Mouse (Mus musculus) neural tube, embryonic 13.5 days (tissue): Measurements from ENCODE around the gene Il31ra. TPM values are rescaled to one million over a fixed set of nuclear protein-coding genes. Genes with fewer than 3 reads are reported as not detected.

Experiments used
- ATAC-seq: fragments of 200-750 bp; cut with Nextera tagmentation; 2 replicates; pipeline ENCODE4 v1.8.0; 2017; ENCODE audit warnings: low read depth, mild to moderate bottlenecking, moderate TSS enrichment, moderate library complexity
- H3K27ac ChIP-seq: fragments of 300-500 bp; sonication (generic); replicated peaks from 2 replicates; pipeline ENCODE4 v1.5.1; 2015; ENCODE audit warnings: moderate library complexity, mild to moderate bottlenecking, inconsistent platforms
- H3K27me3 ChIP-seq: fragments of 300-500 bp; sonication (generic); 2 replicates; pipeline ENCODE4 v1.6.1; 2015; ENCODE audit warnings: mild to moderate bottlenecking, inconsistent platforms
- H3K36me3 ChIP-seq: fragments of 300-500 bp; sonication (generic); 2 replicates; pipeline ENCODE4 v1.6.1; 2015; ENCODE audit warnings: mild to moderate bottlenecking, inconsistent platforms
- H3K4me1 ChIP-seq: fragments of 300-500 bp; sonication (generic); replicated peaks from 2 replicates; pipeline ENCODE4 v1.6.1; 2015; ENCODE audit warnings: inconsistent platforms
- H3K4me2 ChIP-seq: fragments of 300-500 bp; sonication (generic); 2 replicates; pipeline ENCODE4 v1.6.1; 2015; ENCODE audit warnings: inconsistent platforms, mild to moderate bottlenecking, moderate library complexity
- H3K4me3 ChIP-seq: fragments of 300-500 bp; sonication (generic); 2 replicates; pipeline ENCODE4 v1.5.1; 2015; ENCODE audit warnings: mild to moderate bottlenecking, inconsistent platforms
- H3K9ac ChIP-seq: fragments of 300-500 bp; sonication (generic); 2 replicates; pipeline ENCODE4 v1.6.1; 2015; ENCODE audit warnings: moderate library complexity, mild to moderate bottlenecking, inconsistent platforms
- H3K9me3 ChIP-seq: fragments of 300-500 bp; sonication (generic); 2 replicates; pipeline ENCODE4 v1.6.1; 2016; ENCODE audit warnings: inconsistent platforms
- WGBS: fragments of 180-500 bp; shearing (Covaris S2); methylation state at CpG from one replicate; pipeline ENCODE4 v1.1.7; 2015; 5-methylcytosine and 5-hydroxymethylcytosine counted together
- polyA plus RNA-seq: library from polyadenylated mRNA; unstranded; fragments of >200 nt; fragmentation: Nextera tagmentation; extraction: Ambion mirVana; gene quantifications from 2 replicates; pipeline ENCODE4 v1.2.1, GENCODE M21; 2015

The Il31ra gene
- polyA plus RNA-seq, 1 experiment from 2014 or later = 0.13 TPM

DNA sequence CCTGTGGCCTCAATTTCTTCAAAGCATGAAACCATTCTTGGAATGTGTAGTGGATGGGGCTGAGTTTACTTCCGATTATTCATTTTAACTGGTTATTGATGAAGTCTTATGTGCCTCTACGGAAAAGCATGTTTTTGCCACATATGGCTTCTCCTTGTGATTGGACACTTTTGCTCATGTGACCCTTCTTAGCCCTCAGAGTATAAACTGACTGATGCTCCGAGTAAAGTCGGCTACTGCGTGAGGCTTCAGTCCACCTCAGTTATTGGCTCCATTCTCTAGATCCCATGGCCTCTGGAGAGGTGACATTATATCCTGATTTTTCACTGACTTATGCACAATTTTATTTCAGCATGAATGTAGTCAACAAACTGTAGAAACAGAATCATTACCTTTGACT is 40.9 kb downstream of the Il31ra start:
- H3K9me3 ChIP-seq = no peaks in the 10 kb centered on the region
- no peak overlapping the region for H3K4me2 ChIP-seq
- H3K36me3 ChIP-seq = no peaks in the 10 kb centered on the region
- 93% methylated on average over 5 of the region's 5 CpGs for WGBS
- ATAC-seq = no peak
- no peak overlapping the region for H3K4me3 ChIP-seq
- no peak overlapping the region for H3K9ac ChIP-seq
- no peak overlapping the region for H3K27ac ChIP-seq
- H3K4me1 ChIP-seq = no peaks in the 10 kb centered on the region
- no peaks in the 10 kb centered on the region for H3K27me3 ChIP-seq

DNA sequence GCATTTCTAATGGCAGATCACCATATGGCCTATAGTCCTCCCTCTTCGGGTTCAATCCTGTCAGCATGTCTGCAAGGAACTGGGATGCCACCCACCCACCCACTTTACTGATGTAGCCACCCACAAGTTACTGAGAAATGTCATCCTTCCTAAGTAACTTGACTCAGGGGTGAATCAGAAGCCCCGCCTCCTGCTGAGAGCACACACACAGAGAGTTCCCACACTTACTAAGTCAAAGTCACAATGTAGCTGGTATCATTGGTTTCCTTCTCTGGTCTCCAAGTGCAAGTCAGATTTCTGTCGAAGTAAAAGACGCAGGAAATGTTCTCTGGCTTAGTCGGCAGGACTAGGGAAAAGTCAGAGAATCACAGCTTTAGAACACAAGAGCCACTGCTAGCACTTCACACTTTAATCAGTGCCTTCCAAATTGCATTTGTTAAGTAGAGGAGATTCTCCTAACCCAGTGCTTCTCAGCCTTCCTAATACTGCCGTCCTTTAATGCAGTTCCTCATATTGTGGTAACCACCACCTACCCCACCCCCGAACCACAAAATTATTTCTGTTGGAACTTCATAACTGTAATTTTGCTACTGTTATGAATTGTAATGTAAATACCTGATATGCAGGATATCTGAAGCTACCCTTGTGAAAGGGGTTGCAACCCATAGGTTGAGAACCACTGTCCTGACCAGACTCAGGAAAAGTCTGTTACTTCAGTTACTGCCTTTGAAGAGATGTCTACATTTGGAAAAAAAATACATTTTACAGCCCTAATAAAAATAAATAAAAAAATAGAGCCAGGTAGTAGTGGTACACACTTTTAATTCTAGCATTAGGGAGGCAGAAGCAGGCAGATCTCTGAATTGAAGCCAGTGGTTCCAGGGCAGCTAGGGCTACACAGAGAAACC is 42.3 kb downstream of the Il31ra start:
- H3K9me3 ChIP-seq = no peaks in the 10 kb centered on the region
- no peak overlapping the region for H3K27ac ChIP-seq
- no peaks in the 10 kb centered on the region for H3K36me3 ChIP-seq
- WGBS = 86% methylated on average over 7 of the region's 7 CpGs
- no peak for ATAC-seq
- H3K27me3 ChIP-seq = no peaks in the 10 kb centered on the region
- no peak overlapping the region for H3K9ac ChIP-seq
- no peak overlapping the region for H3K4me2 ChIP-seq
- no peaks in the 10 kb centered on the region for H3K4me1 ChIP-seq
- H3K4me3 ChIP-seq = no peak overlapping the region

DNA sequence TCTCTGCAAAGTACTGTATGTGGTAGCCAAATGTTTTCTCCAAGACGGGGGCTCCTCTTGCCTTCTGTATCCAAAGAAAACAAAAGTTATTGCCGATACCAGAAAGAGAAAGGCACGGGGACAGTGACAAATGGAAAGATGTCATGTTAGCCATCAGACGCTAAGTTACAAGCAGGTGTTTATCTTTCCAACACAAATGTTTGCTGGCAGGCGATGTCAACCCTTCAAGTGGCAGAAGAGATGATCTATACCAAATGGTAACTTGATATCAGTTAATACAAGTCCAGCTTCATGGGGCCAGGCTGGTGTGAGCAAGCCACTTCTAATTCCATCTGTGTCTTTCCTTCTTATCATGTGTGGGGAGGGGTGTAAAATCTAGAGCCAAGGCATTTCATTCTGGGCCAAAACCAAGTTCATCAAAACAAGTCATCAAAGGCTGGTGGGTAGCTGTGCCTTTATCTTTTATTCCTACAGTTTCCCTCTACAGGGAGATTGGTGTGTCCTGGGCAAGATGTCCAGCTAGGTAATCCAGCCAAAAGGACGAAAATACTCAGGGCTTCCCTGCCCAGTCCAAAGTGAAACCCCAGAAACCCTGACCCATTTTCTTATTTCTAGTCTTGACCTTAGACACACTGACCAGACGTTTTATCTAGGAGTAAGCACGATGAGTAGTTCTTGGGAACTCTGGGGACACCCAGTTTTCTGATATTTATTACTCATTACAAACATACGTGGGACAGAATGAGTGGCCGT is 52.8 kb downstream of the Il31ra start:
- H3K4me3 ChIP-seq = no peak overlapping the region
- H3K27me3 ChIP-seq = no peaks in the 10 kb centered on the region
- H3K4me1 ChIP-seq = no peaks in the 10 kb centered on the region
- no peak overlapping the region for H3K27ac ChIP-seq
- no peak overlapping the region for H3K9ac ChIP-seq
- H3K9me3 ChIP-seq = no peaks in the 10 kb centered on the region
- H3K4me2 ChIP-seq = no peak overlapping the region
- no peaks in the 10 kb centered on the region for H3K36me3 ChIP-seq
- ATAC-seq = no peak
- WGBS = 83% methylated on average over 10 of the region's 10 CpGs

DNA sequence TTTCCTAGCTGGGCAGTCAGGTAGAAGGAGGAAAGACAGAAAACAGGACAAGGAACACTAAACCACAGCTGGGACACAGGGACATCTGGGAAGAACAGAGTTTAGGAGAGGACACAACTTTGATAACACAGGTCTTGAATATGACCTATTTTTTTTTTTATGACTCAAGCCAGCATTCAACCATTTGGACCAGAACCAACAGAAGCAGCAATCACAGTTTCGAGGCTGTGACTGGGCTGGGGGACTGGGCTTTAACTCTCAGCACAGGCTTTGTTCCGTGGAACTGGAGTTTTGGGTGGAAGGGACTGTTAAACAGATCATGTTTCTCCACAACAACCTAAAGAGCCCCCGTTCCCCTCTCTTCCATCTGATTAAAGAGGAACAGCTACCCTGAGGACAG is 53.5 kb downstream of the Il31ra start:
- Histone ChIP-seq H3K27ac (no peak overlapping the region), H3K9me3 (no peaks in the 10 kb centered on the region), H3K4me2 (no peak overlapping the region), H3K36me3 (no peaks in the 10 kb centered on the region), H3K27me3 (no peaks in the 10 kb centered on the region), H3K4me3 (no peak overlapping the region), H3K9ac (no peak overlapping the region), H3K4me1 (no peaks in the 10 kb centered on the region)
- WGBS = 76% methylated on average over 3 of the region's 3 CpGs
- ATAC-seq = no peak

DNA sequence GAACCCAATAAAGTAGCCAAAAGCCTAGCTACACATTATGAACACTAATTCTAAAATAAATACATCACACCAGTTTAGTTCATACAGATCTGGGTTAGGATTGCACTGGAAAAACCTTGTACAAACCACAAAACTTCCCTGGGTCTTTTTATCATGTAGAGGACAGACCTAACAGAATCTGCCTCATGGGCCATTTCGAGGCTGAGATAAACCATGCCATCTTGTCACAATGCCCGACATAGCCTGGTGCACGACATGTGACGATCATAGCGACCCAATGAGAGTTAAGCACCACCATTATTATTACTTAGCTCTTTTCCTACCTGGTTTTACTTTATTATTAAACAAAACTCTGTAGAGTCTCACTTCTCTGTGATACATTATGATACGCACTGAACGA is 57.1 kb downstream of the Il31ra start:
- Histone ChIP-seq H3K27ac (no peak overlapping the region), H3K36me3 (no peaks in the 10 kb centered on the region), H3K27me3 (no peaks in the 10 kb centered on the region), H3K4me3 (no peak overlapping the region), H3K4me1 (peaks cover 5% of the 10 kb centered on the region; the same call in 1 of the 2 replicates), H3K4me2 (no peak overlapping the region), H3K9me3 (no peaks in the 10 kb centered on the region), H3K9ac (no peak overlapping the region)
- WGBS = 92% methylated on average over 7 of the region's 7 CpGs
- ATAC-seq = no peak

DNA sequence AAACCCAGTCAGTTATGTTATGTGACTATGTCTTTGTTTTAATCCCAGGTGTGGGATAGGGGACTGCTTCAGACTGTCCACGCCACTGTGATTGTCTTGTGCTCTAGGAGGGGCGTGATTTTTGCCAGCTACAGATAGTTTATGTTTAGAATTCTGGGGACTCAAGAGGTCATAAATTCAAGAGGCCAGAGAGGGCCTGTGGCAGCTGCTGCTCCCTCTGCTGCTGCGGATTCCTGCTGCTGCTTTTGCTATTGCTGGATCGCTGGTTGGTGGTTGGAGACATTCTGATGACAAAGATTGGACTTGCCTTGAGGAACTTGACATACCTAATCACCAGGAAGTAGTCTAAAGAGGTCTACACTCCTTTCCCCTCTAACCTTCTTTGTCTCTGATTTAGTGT is 57.5 kb downstream of the Il31ra start:
- 59% methylated on average over 4 of the region's 4 CpGs for WGBS
- Histone ChIP-seq H3K36me3 (no peaks in the 10 kb centered on the region), H3K4me2 (no peak overlapping the region), H3K27me3 (no peaks in the 10 kb centered on the region), H3K9me3 (no peaks in the 10 kb centered on the region), H3K9ac (no peak overlapping the region), H3K4me1 (peaks cover 5% of the 10 kb centered on the region; the same call in 1 of the 2 replicates), H3K4me3 (no peak overlapping the region), H3K27ac (no peak overlapping the region)
- ATAC-seq = no peak

DNA sequence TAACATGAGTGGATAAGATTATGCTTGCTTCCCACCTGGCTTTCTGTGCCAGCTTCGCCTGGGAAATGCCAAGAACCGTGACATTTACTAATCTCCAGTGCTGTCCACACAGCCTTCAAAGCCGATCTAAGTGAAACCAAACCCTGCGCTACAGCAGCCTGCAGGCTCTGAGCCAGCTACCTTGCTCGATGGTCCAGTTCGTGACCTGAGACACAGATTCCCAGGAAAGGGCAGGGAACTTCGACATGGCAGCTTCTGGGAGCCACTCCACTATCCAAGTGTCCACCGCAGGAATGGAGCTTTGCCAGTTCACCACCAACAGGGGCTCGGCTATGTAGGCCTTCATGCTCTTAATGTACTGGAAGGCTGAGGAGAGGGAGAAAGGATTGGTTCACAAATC is 60.6 kb downstream of the Il31ra start:
- Histone ChIP-seq H3K4me1 (peaks cover 5% of the 10 kb centered on the region; the same call in 1 of the 2 replicates), H3K9ac (no peak overlapping the region), H3K4me3 (no peak overlapping the region), H3K4me2 (no peak overlapping the region), H3K9me3 (no peaks in the 10 kb centered on the region), H3K27ac (no peak overlapping the region), H3K27me3 (no peaks in the 10 kb centered on the region), H3K36me3 (no peaks in the 10 kb centered on the region)
- no peak for ATAC-seq
- WGBS = 82% methylated on average over 9 of the region's 9 CpGs

DNA sequence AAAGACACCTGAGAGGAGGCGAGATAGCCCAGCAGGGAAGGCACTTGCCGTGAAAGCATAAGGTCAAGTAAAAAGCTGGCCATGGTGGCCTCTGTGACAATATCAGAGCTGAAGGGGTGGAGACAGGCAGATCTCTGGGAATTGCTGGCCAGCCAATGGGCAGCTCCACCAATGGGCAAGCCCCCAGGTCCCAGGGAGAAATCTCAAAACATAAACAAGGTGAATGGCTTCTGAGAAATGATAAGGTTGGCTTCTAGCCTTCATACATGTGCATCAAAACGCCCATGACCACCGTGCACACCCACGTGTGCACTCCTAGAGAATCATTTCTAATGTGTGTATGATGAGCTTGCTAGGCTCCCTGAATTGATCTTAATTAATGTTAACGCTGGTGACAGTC is 61.9 kb downstream of the Il31ra start:
- no peak for ATAC-seq
- no peaks in the 10 kb centered on the region for H3K36me3 ChIP-seq
- WGBS = 89% methylated on average over 6 of the region's 6 CpGs
- no peak overlapping the region for H3K27ac ChIP-seq
- no peak overlapping the region for H3K4me2 ChIP-seq
- H3K27me3 ChIP-seq = no peaks in the 10 kb centered on the region
- no peak overlapping the region for H3K9ac ChIP-seq
- peaks cover 5% of the 10 kb centered on the region; the same call in 1 of the 2 replicates for H3K4me1 ChIP-seq
- no peaks in the 10 kb centered on the region for H3K9me3 ChIP-seq
- no peak overlapping the region for H3K4me3 ChIP-seq

DNA sequence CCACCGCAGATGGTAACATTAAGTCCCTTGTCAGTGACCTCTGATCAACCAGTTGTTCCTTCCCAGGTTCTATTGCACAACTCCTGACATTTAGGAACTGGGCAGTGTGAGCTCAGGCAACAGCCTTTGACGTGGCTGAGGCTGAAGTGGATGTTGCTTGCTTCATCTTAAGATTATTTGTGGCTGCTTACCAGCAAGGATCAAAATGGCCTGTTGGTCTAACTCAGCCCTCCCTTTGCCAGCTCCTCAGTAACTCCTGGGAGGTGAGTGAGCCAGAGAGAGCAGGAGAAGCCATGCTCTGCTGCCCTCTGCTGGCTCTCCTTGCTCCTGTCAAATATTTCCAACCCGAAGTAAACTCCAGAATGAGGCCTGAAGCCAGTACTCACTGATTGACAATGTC is 64.3 kb downstream of the Il31ra start:
- Histone ChIP-seq H3K36me3 (no peaks in the 10 kb centered on the region), H3K9me3 (no peaks in the 10 kb centered on the region), H3K4me1 (peaks cover 5% of the 10 kb centered on the region; the same call in 1 of the 2 replicates), H3K9ac (no peak overlapping the region), H3K27me3 (no peaks in the 10 kb centered on the region), H3K27ac (no peak overlapping the region), H3K4me2 (no peak overlapping the region), H3K4me3 (no peak overlapping the region)
- 33% methylated on average over 3 of the region's 3 CpGs for WGBS
- no peak; the same call in 1 of the 2 replicates for ATAC-seq

DNA sequence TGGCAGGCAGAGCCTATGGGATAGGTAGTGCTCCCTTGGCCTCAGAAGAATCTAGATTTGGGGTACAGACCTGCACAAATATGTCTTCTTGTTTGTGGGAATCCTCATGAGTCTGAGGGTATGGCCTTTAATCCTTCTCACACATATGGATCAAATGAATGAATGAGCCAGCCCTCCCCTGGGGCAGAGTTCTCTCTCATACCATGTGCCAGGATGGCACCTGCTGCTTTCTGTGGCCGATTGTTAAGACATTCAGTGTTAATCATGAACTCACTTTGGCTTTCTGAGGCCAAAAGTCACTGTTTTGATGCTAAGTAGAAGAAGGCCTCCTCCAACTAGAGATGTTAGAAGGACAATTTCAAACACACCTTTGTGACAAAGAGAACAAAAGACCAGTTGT is 67.0 kb downstream of the Il31ra start:
- Histone ChIP-seq H3K9ac (no peak overlapping the region), H3K4me3 (no peak overlapping the region), H3K4me2 (no peak overlapping the region), H3K4me1 (no peaks in the 10 kb centered on the region), H3K27me3 (no peaks in the 10 kb centered on the region), H3K27ac (no peak overlapping the region), H3K9me3 (no peaks in the 10 kb centered on the region), H3K36me3 (no peaks in the 10 kb centered on the region)
- no peak for ATAC-seq
- 32% methylated on average over 1 of the region's 1 CpGs for WGBS

DNA sequence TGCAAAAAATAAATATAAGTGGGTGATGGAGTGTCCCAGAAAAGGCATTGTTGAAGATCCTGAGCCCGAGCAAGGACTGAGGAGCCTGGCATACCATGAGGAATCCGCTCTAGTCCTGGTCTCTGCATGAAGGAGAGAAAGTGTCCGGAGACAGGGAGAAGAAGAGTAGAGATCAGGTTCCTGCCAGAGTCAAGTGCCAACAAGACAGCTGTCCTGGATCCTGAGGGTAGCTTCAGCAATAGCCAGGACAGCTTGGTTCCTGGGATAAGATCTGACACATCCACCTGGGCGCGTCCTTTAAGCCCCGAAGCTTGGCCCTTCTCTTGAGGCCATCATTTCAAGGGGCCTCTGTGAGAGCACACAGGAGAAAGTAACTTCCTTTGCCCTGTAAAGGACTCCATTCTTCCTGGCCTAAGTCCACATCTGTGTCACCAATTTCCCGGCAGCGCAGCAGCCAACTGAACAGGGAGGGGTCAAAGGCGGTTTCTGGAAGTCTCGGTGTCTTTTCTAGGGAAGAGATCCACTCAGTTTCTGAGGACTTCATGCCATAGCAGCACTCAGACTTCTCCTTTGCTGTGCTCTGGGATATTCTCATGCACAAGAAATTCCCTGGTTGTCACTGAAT is 70.7 kb downstream of the Il31ra start:
- H3K4me1 ChIP-seq = no peaks in the 10 kb centered on the region
- no peaks in the 10 kb centered on the region for H3K36me3 ChIP-seq
- no peak overlapping the region for H3K27ac ChIP-seq
- no peaks in the 10 kb centered on the region for H3K27me3 ChIP-seq
- ATAC-seq = no peak
- H3K4me2 ChIP-seq = no peak overlapping the region
- H3K9me3 ChIP-seq = 0 out of 2 replicates have a peak, but pooled peaks cover 1% of the 10 kb centered on the region
- no peak overlapping the region for H3K4me3 ChIP-seq
- 92% methylated on average over 10 of the region's 10 CpGs for WGBS
- no peak overlapping the region for H3K9ac ChIP-seq

DNA sequence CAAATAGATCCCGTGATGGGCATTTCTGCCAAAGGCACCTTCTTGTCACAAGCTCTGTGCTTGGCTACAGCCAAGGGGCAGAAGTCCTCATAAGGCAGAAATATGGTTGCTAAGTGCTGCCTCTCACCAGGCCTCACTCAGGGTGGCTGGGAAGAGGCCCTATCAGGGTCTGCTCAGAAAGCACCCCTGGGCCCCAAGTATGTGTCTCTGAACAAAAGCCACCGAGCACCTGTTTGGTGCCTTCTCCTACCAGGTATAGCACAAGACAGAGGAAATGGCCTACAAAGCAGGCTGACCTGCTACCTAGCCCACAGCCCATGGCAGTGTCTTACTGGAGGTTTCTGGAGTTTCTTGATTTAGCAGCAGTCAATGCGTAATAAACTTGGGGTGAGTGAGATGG is 71.3 kb downstream of the Il31ra start:
- 83% methylated on average over 3 of the region's 3 CpGs for WGBS
- H3K36me3 ChIP-seq = no peaks in the 10 kb centered on the region
- no peak for ATAC-seq
- no peak overlapping the region for H3K4me2 ChIP-seq
- H3K9ac ChIP-seq = no peak overlapping the region
- H3K27me3 ChIP-seq = no peaks in the 10 kb centered on the region
- no peaks in the 10 kb centered on the region for H3K4me1 ChIP-seq
- H3K27ac ChIP-seq = no peak overlapping the region
- peaks cover 7% of the 10 kb centered on the region; the same call in 1 of the 2 replicates for H3K9me3 ChIP-seq
- H3K4me3 ChIP-seq = no peak overlapping the region
